Mouse (Mus musculus) intestine, postnatal 0 days (tissue): ENCODE data around the gene Dazap1. TPM values are rescaled to one million over a fixed set of nuclear protein-coding genes. Genes with fewer than 3 reads are reported as not detected.

Experiments
- ATAC-seq: fragments of 200-750 bp; cut with Nextera tagmentation; 2 replicates; pipeline ENCODE4 v1.8.0; 2017; ENCODE audit warnings: mild to moderate bottlenecking, moderate TSS enrichment, moderate library complexity
- H3K27ac ChIP-seq: fragments of 300-500 bp; sonication (generic); 2 replicates; pipeline ENCODE4 v1.5.1; 2014; ENCODE audit warnings: mild to moderate bottlenecking, low read depth, low read length, moderate library complexity
- H3K27me3 ChIP-seq: fragments of 300-500 bp; sonication (generic); replicated peaks from 2 replicates; pipeline ENCODE4 v1.6.1; 2014; ENCODE audit warnings: low read length, mixed read lengths; ENCODE audit not compliant: control insufficient read depth, insufficient read depth
- H3K36me3 ChIP-seq: fragments of 300-500 bp; sonication (generic); 2 replicates; pipeline ENCODE4 v1.6.1; 2014; ENCODE audit warnings: mild to moderate bottlenecking, moderate library complexity; ENCODE audit not compliant: control insufficient read depth, insufficient read depth
- H3K4me1 ChIP-seq: fragments of 300-500 bp; sonication (generic); replicated peaks from 2 replicates; pipeline ENCODE4 v1.6.1; 2014; ENCODE audit warnings: antibody characterized with exemption, low read length, mixed read lengths; ENCODE audit not compliant: control insufficient read depth, insufficient read depth
- H3K4me2 ChIP-seq: fragments of 300-500 bp; sonication (generic); replicated peaks from 2 replicates; pipeline ENCODE4 v1.6.1; 2014; ENCODE audit warnings: low read depth, mild to moderate bottlenecking, moderate library complexity
- H3K4me3 ChIP-seq: fragments of 300-500 bp; sonication (generic); 2 replicates; pipeline ENCODE4 v1.5.1; 2014; ENCODE audit warnings: low read depth, low read length
- H3K9ac ChIP-seq: fragments of 300-500 bp; sonication (generic); 2 replicates; pipeline ENCODE4 v1.6.1; 2014; ENCODE audit warnings: mild to moderate bottlenecking, low read depth, low read length
- H3K9me3 ChIP-seq: fragments of 300-500 bp; sonication (generic); 2 replicates; pipeline ENCODE4 v1.6.1; 2016; ENCODE audit warnings: mixed run types; ENCODE audit not compliant: control insufficient read depth
- CTCF ChIP-seq: sonication (generic); IDR thresholded peaks from 2 replicates; pipeline ENCODE4 v1.5.1; 2016; ENCODE audit warnings: low read depth, mild to moderate bottlenecking, control low read depth, antibody characterized with exemption, moderate library complexity
- WGBS: fragments of 180-500 bp; shearing (Covaris S2); extraction: QIAGEN DNeasy Blood & Tissue Kit; methylation state at CpG from one replicate; pipeline ENCODE4 v1.1.7; 2014; 5-methylcytosine and 5-hydroxymethylcytosine counted together
- polyA plus RNA-seq: library from polyadenylated mRNA; unstranded; fragments of >200 nt; fragmentation: Nextera tagmentation; extraction: Ambion mirVana; gene quantifications from 2 replicates; pipeline ENCODE4 v1.2.1, GENCODE M21; 2015

Gene Dazap1
- polyA plus RNA-seq, 1 experiment from 2014 or later, result 26.6 TPM

DNA sequence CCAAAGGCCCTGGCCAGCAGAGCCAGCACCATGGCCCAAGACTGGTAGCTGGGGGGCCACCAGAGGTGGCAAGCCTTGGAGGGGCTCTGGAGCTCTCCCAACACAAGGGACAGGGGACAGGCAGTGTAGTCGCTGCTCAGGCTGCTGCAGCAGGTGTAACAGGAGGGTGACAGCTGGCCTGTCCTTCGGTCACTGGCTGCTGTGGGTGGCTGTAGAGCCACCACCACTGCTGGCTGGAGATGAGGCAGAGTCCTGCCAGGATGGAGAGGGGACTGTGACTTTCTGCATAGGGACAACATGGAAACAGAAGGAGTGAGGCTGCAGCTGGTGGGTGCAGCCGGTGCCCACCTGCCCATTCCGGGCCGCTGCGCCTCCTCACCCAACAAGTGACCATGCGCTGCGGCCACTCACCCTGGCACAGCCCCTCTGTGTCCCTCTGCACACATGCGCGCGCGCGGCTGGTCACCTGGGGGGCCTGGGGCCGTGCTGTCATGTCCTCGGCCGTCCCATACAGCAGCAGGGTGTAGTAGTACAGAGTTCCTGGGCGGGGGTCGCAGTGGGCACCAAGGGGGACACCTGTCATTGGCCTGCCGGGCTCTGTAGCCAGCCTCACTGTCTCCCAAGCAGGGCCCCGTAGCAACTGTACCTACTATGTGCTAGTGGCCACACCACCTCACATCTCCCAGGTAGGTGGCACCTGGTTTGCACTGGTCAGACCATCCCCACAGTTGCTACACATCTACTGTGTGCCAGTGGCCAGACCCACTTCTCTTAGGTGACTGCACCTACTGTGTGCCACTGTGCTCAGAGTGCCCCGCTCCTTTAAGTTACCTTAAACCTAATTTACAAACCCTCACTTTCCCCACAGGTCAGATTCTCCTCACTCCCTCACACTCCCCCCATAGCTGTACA is 60.6 kb downstream of the Dazap1 start:
- no peak overlapping the region; the same call in 1 of the 2 replicates for H3K4me3 ChIP-seq
- 92% methylated on average over 21 of the region's 21 CpGs for WGBS

DNA sequence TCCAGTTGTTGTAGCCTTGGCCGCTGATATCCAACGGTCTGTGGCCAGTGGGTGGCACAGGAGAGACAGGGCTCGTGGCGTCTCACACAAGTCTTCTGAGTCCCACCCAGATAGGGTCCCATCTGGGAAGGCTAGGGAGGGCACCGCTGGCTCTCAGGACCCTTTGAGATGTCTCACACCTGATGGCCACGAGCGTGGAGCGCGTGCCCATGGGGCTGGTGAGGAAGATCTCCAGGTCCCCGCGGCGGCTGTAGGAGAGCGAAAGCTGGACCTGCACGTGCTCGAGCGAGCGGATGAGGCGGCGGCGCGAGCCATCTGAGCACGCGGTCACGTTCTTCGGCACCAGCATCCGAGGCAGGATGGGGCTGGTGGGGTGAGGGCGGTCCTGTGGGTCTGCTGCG is 61.5 kb downstream of the Dazap1 start:
- Histone ChIP-seq H3K27me3 (no peaks in the 10 kb centered on the region), H3K4me1 (peaks cover 14% of the 10 kb centered on the region), H3K4me3 (peak overlapping the region; percentile 47), H3K36me3 (peaks cover 16% of the 10 kb centered on the region), H3K9ac (peak overlapping the region; percentile 28; the same call in 1 of the 2 replicates), H3K27ac (peak overlapping the region; percentile 73), H3K9me3 (no peaks in the 10 kb centered on the region), H3K4me2 (peak overlapping the region; percentile 97)
- WGBS, result 4% methylated on average over 28 of the region's 28 CpGs
- TF ChIP-seq CTCF, result peak; percentile 56
- peak; percentile 9 for ATAC-seq

More for the DNA sequence above, 60.6 kb downstream of the Dazap1 start:
- no peak for TF ChIP-seq CTCF
- Histone ChIP-seq H3K4me2 (peak overlapping the region; percentile 97), H3K36me3 (peaks cover 24% of the 10 kb centered on the region), H3K9ac (no peak overlapping the region), H3K27me3 (no peaks in the 10 kb centered on the region), H3K4me1 (peaks cover 14% of the 10 kb centered on the region), H3K9me3 (no peaks in the 10 kb centered on the region), H3K27ac (no peak overlapping the region)
- no peak for ATAC-seq

DNA sequence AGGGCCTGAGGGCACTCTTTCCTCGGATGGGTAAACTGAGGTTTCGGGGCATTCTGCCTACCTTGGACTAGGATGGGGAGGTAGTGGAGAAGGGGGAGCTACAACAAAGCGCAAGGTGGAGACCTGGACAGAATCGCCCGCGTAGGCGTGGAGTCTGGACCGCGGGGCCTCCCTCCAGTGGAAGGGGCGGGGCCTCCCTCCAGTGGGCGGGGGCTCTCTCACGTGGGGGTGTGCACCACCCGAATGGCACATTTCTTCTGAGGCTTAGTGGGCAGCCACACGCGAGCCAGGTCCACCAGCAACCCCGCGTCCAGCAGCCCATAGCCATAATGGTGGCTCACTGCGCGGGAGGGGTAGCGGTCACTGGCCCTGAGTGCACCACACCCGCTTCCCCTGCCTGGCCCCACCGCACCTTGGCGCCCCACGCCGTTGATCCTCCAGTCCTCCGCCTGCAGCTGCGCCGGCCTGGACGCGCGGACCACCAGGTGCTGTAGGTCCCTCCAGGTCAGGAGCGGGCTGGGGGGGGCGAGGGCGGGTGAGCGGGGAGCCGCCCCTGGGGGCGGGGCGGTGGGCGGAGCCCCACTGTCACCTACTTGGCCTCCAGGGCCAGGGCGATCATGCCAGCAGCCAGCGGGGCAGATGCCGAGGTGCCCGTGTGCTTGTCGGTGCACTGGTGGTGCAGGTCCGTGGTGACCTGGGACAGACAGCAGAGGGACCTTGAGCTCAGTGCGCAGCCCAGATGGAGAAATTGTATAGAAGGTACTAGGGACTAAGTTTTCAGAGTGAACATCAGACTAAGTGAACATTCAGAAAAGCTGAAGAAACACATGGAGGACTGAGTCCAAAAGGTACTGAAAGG is 62.2 kb downstream of the Dazap1 start:
- 1% methylated on average over 43 of the region's 46 CpGs for WGBS
- no peaks in the 10 kb centered on the region for H3K27me3 ChIP-seq
- H3K9ac ChIP-seq, result peak overlapping the region; percentile 28; the same call in 1 of the 2 replicates
- peaks cover 10% of the 10 kb centered on the region for H3K36me3 ChIP-seq
- H3K4me3 ChIP-seq, result peak overlapping the region; percentile 47
- TF ChIP-seq CTCF, result no peak
- H3K9me3 ChIP-seq, result no peaks in the 10 kb centered on the region
- peaks cover 14% of the 10 kb centered on the region for H3K4me1 ChIP-seq
- peak overlapping the region; percentile 73 for H3K27ac ChIP-seq
- peak overlapping the region; percentile 97 for H3K4me2 ChIP-seq
- peak; percentile 43 for ATAC-seq

DNA sequence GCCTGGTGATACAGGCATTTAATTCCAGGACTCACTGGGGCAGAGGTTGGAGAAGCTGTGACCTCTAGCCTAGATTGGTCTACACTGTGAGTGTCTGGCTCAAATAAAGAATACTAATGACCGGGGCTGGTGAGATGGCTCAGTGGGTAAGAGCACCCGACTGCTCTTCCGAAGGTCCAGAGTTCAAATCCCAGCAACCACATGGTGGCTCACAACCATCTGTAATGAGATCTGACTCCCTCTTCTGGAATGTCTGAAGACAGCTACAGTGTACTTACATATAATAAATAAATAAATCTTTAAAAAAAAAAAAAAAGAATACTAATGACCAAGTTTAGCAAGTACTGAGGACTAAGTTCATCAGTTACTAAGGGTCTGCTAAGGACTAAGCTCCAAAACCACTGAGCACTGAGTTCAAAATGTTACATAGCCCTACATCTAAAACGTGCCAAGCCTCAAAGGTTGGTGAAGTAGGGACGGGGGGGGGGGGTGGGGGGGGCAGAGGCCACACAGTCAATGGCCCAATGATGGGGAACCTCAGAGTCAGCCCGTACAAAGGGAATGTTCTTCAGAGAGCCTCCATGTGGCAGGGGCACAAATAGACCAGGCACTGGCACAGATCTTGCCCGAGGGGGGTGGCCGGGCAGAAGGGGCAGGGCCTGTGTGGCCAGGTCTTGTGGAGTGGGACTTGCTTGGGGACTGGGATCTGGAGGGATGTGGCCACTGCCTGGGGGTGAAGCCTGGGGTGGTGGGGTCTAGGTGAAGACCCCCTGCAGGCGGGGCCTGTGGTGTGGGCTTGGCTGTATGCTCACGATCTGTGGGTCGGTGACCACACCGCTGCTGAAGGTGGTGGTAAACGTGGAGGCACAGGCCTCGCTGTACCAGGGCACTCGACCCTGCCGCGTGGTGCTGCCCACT is 63.1 kb downstream of the Dazap1 start:
- ATAC-seq, result peak; percentile 8
- peak overlapping the region; percentile 47 for H3K4me3 ChIP-seq
- H3K4me2 ChIP-seq, result peak overlapping the region; percentile 97
- H3K9me3 ChIP-seq, result no peaks in the 10 kb centered on the region
- 0 out of 2 replicates have a peak, but pooled peaks cover under 1% of the 10 kb centered on the region for H3K36me3 ChIP-seq
- H3K9ac ChIP-seq, result no peak overlapping the region
- no peaks in the 10 kb centered on the region for H3K27me3 ChIP-seq
- WGBS, result 54% methylated on average over 17 of the region's 17 CpGs
- TF ChIP-seq CTCF, result no peak
- H3K27ac ChIP-seq, result peak overlapping the region; percentile 73
- peaks cover 9% of the 10 kb centered on the region for H3K4me1 ChIP-seq

DNA sequence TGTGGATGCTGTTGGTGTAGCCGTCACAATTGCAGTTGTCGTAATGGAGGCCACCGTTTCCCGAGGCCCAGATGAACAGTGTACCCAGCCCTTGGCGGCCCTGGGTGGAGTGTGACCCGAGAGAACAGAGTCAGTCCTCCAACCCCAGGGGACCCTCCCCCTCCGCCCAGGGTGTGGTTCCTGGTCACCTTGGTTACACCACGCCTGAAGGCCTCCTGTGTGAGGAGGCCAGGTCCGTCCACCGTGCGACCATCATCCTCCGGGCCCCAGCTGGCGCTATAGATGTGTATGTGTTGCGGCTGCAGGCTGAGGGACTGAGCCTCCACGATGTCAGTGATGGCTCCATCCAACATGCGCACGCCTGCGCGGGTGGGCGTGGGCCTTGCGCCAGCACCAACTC is 63.8 kb downstream of the Dazap1 start:
- peak overlapping the region; percentile 10; the same call in 1 of the 2 replicates for H3K4me2 ChIP-seq
- no peak for ATAC-seq
- TF ChIP-seq CTCF, result no peak
- H3K36me3 ChIP-seq, result no peaks in the 10 kb centered on the region
- no peaks in the 10 kb centered on the region for H3K27me3 ChIP-seq
- no peak overlapping the region for H3K9ac ChIP-seq
- 0 out of 2 replicates have a peak overlapping the region, but pooled peaks have one; percentile 66 for H3K27ac ChIP-seq
- no peak overlapping the region for H3K4me3 ChIP-seq
- peaks cover 7% of the 10 kb centered on the region; the same call in 1 of the 2 replicates for H3K4me1 ChIP-seq
- WGBS, result 58% methylated on average over 21 of the region's 21 CpGs
- no peaks in the 10 kb centered on the region for H3K9me3 ChIP-seq
